Mouse (Mus musculus): ENCODE measurements at regions not wholly inside any gene's neighbourhood (a gene's known extent, or its start where the extent isn't known, plus 50 kb on each side); places are given as distances from the start of the nearest gene placed in this dataset.

GRCm38 (mm10) chr10:97282416-97282815 lies 197.0 kb upstream of the Dcn start:
- no peak overlapping the region for H3K4me3 ChIP-seq
- WGBS = 57% methylated on average over 2 of the region's 2 CpGs
- H3K36me3 ChIP-seq = no peaks in the 10 kb centered on the region
- no peaks in the 10 kb centered on the region for H3K4me1 ChIP-seq (replicated peaks)
- no peak overlapping the region for H3K9ac ChIP-seq
- no peak overlapping the region for H3K27ac ChIP-seq (ENCODE audit: poor library complexity, severe bottlenecking)
- H3K27me3 ChIP-seq (replicated peaks) = no peaks in the 10 kb centered on the region
- no peak overlapping the region for H3K4me2 ChIP-seq
- ATAC-seq (ENCODE audit: insufficient number of reproducible peaks, low FRiP score) = no peak
- H3K9me3 ChIP-seq (replicated peaks) = no peaks in the 10 kb centered on the region

DNA sequence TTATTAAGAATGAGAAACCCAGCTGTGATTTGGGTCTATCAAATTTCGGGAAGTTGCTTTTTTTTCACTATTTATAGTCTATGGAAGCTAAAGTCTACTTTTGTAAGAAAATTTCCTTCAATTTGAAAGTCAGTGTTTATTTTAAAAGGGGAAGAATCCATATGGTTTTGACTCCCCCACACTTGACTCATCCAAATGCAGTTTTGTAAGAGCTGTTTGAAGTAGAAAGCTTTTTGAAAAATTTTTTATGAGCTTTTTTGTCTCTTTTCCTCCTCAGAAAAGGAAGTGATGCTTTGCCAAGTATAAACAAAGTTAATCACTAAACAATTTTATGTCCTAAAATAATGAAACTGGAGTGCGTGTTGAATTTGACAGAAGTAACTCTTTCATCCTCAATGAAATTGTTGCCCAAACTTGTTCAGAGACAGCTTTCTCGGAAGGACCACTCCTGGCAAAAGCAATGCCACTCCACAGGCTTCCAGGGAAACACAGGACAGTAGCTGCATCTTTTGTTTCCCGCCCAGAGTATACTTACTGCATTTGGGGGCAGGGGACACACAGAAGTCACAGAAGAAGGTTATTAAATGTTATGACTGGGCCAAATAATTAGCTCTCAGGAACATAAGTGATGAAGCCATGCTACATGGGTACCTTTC lies 196.4 kb upstream of the Dcn start:
- no peak overlapping the region for H3K27ac ChIP-seq (ENCODE audit: poor library complexity, severe bottlenecking)
- H3K9me3 ChIP-seq (replicated peaks) = no peaks in the 10 kb centered on the region
- 70% methylated on average over 4 of the region's 4 CpGs for WGBS

GRCm38 (mm10) chr10:97304791-97305355 lies 174.5 kb upstream of the Dcn start:
- Histone ChIP-seq H3K27ac (ENCODE audit: poor library complexity, severe bottlenecking) (no peak overlapping the region), H3K4me2 (no peak overlapping the region), H3K4me1 (replicated peaks) (no peaks in the 10 kb centered on the region), H3K4me3 (no peak overlapping the region), H3K27me3 (replicated peaks) (no peaks in the 10 kb centered on the region), H3K9ac (no peak overlapping the region), H3K36me3 (no peaks in the 10 kb centered on the region), H3K9me3 (replicated peaks) (no peaks in the 10 kb centered on the region)
- ATAC-seq (ENCODE audit: insufficient number of reproducible peaks, low FRiP score) = no peak
- WGBS = 74% methylated on average over 3 of the region's 3 CpGs

More for the DNA sequence above, 196.4 kb upstream of the Dcn start:
- no peak for ATAC-seq (ENCODE audit: insufficient number of reproducible peaks, low FRiP score)
- Histone ChIP-seq H3K4me3 (no peak overlapping the region), H3K9ac (no peak overlapping the region), H3K36me3 (no peaks in the 10 kb centered on the region), H3K4me2 (no peak overlapping the region), H3K27me3 (replicated peaks) (no peaks in the 10 kb centered on the region), H3K4me1 (replicated peaks) (no peaks in the 10 kb centered on the region)

DNA sequence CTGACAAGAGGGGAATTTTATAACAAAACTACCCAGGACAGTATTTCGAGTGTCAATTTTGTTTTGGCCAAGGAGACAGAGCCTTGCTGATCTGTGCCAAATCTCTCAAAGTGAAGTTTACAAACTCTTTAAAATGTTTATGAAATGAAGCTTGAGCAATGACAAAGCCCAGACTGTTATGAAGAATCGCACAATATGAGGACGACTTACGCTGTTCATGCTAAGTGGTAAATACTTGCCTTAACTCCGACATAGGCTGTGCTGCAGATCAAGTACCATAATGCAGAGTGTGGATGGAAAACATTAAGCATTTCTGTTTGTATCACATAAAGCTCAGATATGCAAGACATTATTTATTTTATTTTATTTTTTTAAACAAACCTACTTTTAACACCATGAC lies 169.8 kb upstream of the Dcn start:
- 88% methylated on average over 5 of the region's 5 CpGs for WGBS
- no peaks in the 10 kb centered on the region for H3K4me1 ChIP-seq (replicated peaks)
- no peaks in the 10 kb centered on the region for H3K27me3 ChIP-seq (replicated peaks)
- H3K9me3 ChIP-seq (replicated peaks) = no peaks in the 10 kb centered on the region
- no peak overlapping the region for H3K4me2 ChIP-seq
- no peak overlapping the region for H3K4me3 ChIP-seq
- H3K36me3 ChIP-seq = no peaks in the 10 kb centered on the region
- H3K9ac ChIP-seq = no peak overlapping the region
- no peak for ATAC-seq (ENCODE audit: insufficient number of reproducible peaks, low FRiP score)
- H3K27ac ChIP-seq (ENCODE audit: poor library complexity, severe bottlenecking) = no peak overlapping the region

GRCm38 (mm10) chr10:97312509-97312908 lies 166.9 kb upstream of the Dcn start:
- ATAC-seq (ENCODE audit: insufficient number of reproducible peaks, low FRiP score) = peak; percentile 15; the same call in 1 of the 2 replicates
- no peaks in the 10 kb centered on the region for H3K27me3 ChIP-seq (replicated peaks)
- H3K27ac ChIP-seq (ENCODE audit: poor library complexity, severe bottlenecking) = no peak overlapping the region
- H3K9ac ChIP-seq = peak overlapping the region; percentile 9; the same call in 1 of the 2 replicates
- no peaks in the 10 kb centered on the region for H3K9me3 ChIP-seq (replicated peaks)
- H3K4me1 ChIP-seq (replicated peaks) = no peaks in the 10 kb centered on the region
- no peaks in the 10 kb centered on the region for H3K36me3 ChIP-seq
- peak overlapping the region; percentile 49 for H3K4me3 ChIP-seq
- H3K4me2 ChIP-seq = peak overlapping the region; percentile 66
- 43% methylated on average over 12 of the region's 12 CpGs for WGBS

GRCm38 (mm10) chr10:97312978-97313377 lies 166.4 kb upstream of the Dcn start:
- WGBS = under 1% methylated on average over 17 of the region's 17 CpGs
- Histone ChIP-seq H3K27me3 (replicated peaks) (no peaks in the 10 kb centered on the region), H3K36me3 (no peaks in the 10 kb centered on the region), H3K4me1 (replicated peaks) (no peaks in the 10 kb centered on the region), H3K9ac (peak overlapping the region; percentile 60), H3K27ac (ENCODE audit: poor library complexity, severe bottlenecking) (peak overlapping the region; percentile 88), H3K4me3 (peak overlapping the region; percentile 49), H3K9me3 (replicated peaks) (no peaks in the 10 kb centered on the region), H3K4me2 (peak overlapping the region; percentile 66)
- peak; percentile 91 for ATAC-seq (ENCODE audit: insufficient number of reproducible peaks, low FRiP score)

- H3K9me3 ChIP-seq (replicated peaks) = no peaks in the 10 kb centered on the region
- peak overlapping the region; percentile 49 for H3K4me3 ChIP-seq
- H3K4me1 ChIP-seq (replicated peaks) = no peaks in the 10 kb centered on the region
- peak; percentile 89 for ATAC-seq (ENCODE audit: insufficient number of reproducible peaks, low FRiP score)
- H3K4me2 ChIP-seq = peak overlapping the region; percentile 66
- H3K9ac ChIP-seq = peak overlapping the region; percentile 60
- WGBS = under 1% methylated on average over 13 of the region's 13 CpGs
- no peaks in the 10 kb centered on the region for H3K36me3 ChIP-seq
- H3K27me3 ChIP-seq (replicated peaks) = no peaks in the 10 kb centered on the region
- H3K27ac ChIP-seq (ENCODE audit: poor library complexity, severe bottlenecking) = peak overlapping the region; percentile 88
Observed at GRCm38 (mm10) chr10:97313407-97313901, 166.0 kb upstream of the Dcn start.

- no peak overlapping the region for H3K4me2 ChIP-seq
- no peak overlapping the region for H3K4me3 ChIP-seq
- H3K27ac ChIP-seq (ENCODE audit: poor library complexity, severe bottlenecking) = no peak overlapping the region
- 75% methylated on average over 2 of the region's 2 CpGs for WGBS
- ATAC-seq (ENCODE audit: insufficient number of reproducible peaks, low FRiP score) = no peak
- 0 out of 2 replicates have a peak, but pooled peaks cover 3% of the 10 kb centered on the region for H3K4me1 ChIP-seq (replicated peaks)
- H3K9ac ChIP-seq = no peak overlapping the region
- 0 out of 2 replicates have a peak, but pooled peaks cover 4% of the 10 kb centered on the region for H3K9me3 ChIP-seq (replicated peaks)
- H3K27me3 ChIP-seq (replicated peaks) = no peaks in the 10 kb centered on the region
- no peaks in the 10 kb centered on the region for H3K36me3 ChIP-seq
Observed at GRCm38 (mm10) chr10:97332639-97333038, 146.8 kb upstream of the Dcn start.

DNA sequence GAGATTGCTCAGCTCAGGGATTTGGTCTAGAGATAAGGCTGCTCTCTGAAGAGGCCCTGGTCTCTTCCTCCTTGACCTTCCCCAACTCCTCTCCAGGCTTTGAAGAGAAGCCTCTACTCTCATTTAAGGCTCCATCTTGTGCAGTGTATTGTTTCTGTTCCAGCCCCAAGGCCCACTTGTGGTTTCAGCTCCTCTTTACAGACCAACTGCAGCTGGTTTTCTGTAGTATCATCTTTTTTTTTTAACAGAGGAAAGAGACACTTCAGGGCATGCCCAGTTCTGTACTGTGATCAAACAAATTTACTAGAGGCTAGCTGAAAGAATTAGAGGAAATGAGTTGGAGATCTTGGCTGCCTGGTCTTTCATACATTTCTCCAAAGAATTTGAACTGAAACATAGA lies 145.4 kb upstream of the Dcn start:
- no peaks in the 10 kb centered on the region for H3K36me3 ChIP-seq
- ATAC-seq (ENCODE audit: insufficient number of reproducible peaks, low FRiP score) = no peak
- no peak overlapping the region for H3K9ac ChIP-seq
- 0 out of 2 replicates have a peak, but pooled peaks cover 4% of the 10 kb centered on the region for H3K9me3 ChIP-seq (replicated peaks)
- H3K4me2 ChIP-seq = no peak overlapping the region
- H3K4me3 ChIP-seq = no peak overlapping the region
- H3K27me3 ChIP-seq (replicated peaks) = no peaks in the 10 kb centered on the region
- H3K4me1 ChIP-seq (replicated peaks) = 0 out of 2 replicates have a peak, but pooled peaks cover 3% of the 10 kb centered on the region
- H3K27ac ChIP-seq (ENCODE audit: poor library complexity, severe bottlenecking) = no peak overlapping the region

DNA sequence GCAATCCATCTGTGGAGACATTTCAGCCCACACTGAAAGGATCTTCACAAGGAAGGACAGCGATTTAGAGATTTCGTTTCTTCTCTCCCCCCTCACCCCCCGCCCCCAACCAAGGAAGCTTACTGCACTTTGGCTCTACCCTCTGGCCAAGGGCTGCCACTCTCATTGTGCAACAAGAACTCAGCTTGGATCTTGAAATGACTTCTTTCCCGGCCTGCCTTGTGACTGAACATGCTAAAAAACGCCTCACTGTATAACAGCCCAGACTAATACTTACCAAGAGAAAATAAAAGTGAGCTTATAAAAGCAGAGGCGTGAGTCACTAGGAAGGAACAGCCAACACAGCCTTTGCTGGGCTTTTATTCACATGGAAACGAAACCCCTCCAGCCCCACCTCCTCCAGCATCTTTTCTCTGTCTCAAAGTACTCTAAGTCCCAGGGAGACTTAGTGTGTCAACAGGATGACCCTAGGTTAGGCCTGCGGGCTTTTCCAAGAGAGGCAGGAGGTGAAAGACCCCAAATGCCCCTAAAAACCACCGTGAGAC lies 144.7 kb upstream of the Dcn start:
- H3K9ac ChIP-seq = no peak overlapping the region
- 0 out of 2 replicates have a peak, but pooled peaks cover 4% of the 10 kb centered on the region for H3K9me3 ChIP-seq (replicated peaks)
- H3K4me3 ChIP-seq = no peak overlapping the region
- H3K27ac ChIP-seq (ENCODE audit: poor library complexity, severe bottlenecking) = no peak overlapping the region
- 77% methylated on average over 9 of the region's 9 CpGs for WGBS
- ATAC-seq (ENCODE audit: insufficient number of reproducible peaks, low FRiP score) = no peak
- no peaks in the 10 kb centered on the region for H3K36me3 ChIP-seq
- H3K4me1 ChIP-seq (replicated peaks) = 0 out of 2 replicates have a peak, but pooled peaks cover 3% of the 10 kb centered on the region
- no peak overlapping the region for H3K4me2 ChIP-seq
- H3K27me3 ChIP-seq (replicated peaks) = no peaks in the 10 kb centered on the region

DNA sequence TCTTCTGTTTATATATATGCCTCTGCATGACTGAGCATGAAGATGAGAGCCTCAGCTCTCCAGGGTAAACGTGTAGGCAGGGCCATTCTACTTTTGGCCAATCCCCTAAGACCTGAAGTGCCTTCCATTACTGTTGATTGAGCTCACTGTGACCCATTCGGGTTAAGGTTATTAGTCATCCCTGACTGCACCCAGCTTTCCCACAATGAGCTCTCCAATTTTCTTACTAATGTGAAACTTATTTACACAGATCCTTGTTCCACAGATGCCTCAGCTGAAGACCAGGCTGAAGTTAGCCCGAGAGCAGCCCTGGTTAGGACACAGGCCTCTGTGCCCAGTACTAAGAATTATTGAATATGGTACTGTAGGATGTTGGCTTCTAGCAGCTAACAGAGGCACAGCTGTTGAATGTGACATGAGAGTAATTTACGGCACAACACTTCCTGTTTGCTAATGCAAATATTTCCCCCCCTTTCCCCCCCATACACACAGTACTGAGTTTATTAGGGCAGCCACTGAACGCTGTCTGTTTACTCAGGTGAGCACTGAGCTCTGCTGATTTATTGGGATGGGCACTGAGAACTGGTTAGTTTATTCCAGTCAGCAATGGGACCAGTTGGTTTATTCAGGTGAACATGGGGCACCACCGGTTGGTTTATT lies 141.2 kb upstream of the Dcn start:
- Histone ChIP-seq H3K4me1 (replicated peaks) (0 out of 2 replicates have a peak, but pooled peaks cover 3% of the 10 kb centered on the region), H3K27me3 (replicated peaks) (no peaks in the 10 kb centered on the region), H3K9ac (no peak overlapping the region), H3K36me3 (no peaks in the 10 kb centered on the region), H3K9me3 (replicated peaks) (no peaks in the 10 kb centered on the region), H3K27ac (ENCODE audit: poor library complexity, severe bottlenecking) (no peak overlapping the region), H3K4me3 (no peak overlapping the region), H3K4me2 (no peak overlapping the region)
- ATAC-seq (ENCODE audit: insufficient number of reproducible peaks, low FRiP score) = no peak
- WGBS = 72% methylated on average over 6 of the region's 6 CpGs

All from heart, embryonic 12.5 days (tissue).